Mouse (Mus musculus) layer of hippocampus, postnatal 10 days (tissue): ENCODE measurements around the gene Ephx1. TPM values are rescaled to one million over a fixed set of nuclear protein-coding genes. Genes with fewer than 3 reads are reported as not detected.

Source experiments
- DNase-seq, 2 experiments: peaks; one replicate each; pipeline ENCODE4 v3.0.0; 2021; ENCODE audit warnings: low spot score in 2 of 2
- total RNA-seq, 2 experiments: library from RNA; stranded (reverse); gene quantifications; 2 replicates each; pipeline ENCODE4 v1.2.3; 2021

Gene Ephx1
- total RNA-seq, 2 experiments from 2014 or later, result 14.0 to 16.2 TPM

DNA sequence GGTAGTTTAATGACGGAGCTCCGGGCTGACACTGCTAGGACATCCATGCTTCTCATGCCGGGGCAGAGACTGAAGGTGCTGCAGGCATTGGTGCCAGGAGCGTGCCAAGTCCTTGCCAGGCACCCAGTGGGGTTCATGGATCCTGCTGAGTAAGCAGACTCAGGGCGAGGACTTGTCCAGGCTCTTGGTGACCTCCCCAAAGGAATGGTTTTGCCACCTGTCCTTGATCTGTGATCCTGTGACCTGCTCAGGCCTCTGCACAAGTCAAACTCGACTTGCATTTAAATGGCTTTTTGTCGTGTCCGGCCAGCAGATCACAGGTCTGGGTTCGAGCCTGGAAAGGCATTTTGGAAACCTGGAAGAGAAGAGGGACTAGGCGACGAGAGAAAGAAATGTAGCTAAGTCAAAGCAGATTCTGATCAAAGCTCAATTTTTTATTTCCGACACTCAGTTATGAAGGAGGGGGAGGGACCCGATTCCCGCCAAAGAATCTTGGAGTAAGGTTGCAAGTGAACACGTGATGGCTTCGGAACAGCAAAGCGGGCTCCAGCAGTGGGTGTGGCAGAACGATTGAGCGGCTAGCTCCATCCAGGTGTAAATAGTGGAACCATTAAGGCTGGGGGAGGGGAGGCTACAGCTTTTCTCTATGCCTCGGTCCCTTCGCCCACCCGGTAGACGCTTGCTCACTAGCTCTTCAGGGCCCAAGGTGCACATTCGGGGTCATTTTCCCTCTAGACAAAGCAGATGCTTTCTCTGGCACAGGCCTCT lies 41.0 kb downstream of the Ephx1 start:
- DNase-seq, result no peak

DNA sequence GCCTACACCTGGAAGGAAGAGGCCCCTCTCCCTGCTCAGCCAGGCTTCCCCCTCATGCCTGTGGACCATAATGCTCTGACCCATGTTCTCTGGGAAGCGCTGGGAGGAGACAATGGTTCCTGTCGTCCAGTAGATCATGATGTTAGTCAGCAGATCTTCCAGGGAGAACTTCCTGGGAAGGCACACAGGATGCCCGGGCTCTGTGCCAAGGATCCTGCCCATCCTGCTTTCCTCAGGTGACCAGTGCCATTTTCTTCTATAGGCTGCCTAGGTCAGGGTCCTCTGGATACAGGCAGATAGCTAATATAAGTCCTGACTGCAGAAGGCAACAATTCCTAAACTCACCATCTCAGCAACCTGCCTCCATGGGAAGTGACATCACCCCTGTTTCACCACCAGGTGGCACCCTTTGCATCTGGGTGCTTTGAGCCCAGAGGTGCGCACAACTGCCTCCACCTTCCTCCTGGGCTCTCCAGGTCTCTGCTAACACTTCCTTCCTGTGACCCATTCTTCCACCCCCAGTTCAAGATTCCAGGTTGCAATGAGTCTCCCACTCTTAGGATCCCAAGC lies 44.5 kb downstream of the Ephx1 start:
- DNase-seq, result peak in 1 of 2 experiments; percentile 28

DNA sequence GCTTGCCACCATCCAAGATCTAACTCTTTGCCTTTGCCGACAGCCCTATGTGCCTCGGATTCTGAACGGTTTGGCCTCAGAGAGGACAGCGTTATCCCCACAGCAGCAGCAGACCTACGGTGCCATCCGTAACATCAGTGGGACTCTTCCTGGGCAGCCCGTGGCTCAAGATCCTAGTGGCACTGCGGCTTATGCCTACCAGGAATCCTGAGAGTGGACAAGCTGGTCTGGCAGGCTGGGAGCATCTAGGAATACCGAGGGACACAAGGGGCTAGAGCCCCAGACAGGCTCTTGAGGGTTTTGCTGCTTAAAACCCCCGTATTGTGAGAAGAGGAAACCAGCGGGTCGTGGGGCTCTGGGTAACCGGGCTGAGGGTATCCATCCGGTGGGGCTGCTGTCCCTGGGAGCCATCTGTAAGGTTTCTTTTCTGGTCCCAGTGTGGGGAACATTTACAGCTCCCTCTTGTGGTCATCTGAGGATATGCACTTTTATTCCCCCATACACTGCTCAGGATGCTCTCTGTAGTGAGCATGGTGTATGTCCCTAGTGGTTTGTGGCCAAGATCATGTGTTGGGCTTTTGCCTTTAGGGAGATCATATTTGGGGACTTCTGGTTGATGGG lies 46.5 kb downstream of the Ephx1 start:
- DNase-seq, result peak; percentile 28 to 55

DNA sequence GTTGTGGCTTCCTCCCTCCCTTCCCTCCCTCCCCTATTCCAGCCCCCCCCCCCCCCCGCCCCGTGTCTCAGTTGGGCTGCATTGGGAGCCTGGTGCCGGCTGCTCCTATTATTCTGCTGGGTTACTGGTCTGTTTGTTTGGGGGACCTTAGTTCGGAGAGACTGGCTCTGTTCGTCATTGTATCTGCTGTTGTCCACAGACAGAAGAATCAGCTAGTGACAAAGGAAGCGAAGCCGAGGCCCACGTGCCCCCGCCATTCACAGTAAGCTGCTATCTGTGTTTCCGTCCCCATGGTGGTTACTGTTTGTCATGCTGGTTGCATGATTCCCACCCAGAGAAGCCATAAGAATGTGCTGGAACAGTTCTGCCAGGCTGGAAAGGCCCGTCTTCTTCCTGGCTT lies 47.8 kb downstream of the Ephx1 start:
- DNase-seq, result no peak

DNA sequence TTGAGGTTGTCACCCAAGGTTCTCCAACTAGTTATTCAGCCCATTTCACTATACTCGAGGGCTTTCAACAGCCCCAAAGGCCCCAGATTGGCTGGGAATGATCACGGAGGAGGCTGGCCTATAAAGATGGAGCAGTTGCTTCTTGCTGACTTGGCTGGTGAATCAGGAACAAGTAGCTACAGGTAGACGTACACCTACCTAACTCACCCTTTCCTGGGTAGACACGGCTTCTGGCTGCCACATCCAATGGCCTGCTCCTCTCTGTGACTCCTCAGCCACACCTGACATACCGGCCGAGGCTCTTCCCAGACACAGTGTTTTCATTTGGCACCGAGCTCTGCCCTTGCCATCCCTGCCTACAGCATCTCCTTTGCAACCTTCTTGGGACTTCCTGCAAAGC lies 53.4 kb downstream of the Ephx1 start:
- DNase-seq, result no peak

DNA sequence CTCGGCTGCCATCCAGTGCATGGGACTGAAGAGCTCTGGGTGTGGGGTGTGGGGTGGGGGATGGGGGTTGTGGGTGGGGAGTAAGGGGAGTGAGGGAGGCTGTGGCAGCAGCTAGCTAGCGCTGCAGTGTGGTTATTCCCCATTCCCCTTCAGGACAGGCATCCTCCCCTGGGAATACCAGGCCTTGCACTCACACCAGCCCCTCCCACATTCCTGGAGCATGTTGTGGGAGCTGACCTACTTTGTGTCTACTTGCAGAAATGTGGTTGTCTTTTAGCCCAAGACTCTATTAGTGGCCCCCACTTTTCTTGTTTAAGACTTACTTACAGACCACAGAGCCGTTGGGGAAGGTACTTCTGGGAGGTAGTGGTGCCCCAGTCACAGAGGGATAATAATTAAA lies 54.2 kb downstream of the Ephx1 start:
- no peak for DNase-seq

DNA sequence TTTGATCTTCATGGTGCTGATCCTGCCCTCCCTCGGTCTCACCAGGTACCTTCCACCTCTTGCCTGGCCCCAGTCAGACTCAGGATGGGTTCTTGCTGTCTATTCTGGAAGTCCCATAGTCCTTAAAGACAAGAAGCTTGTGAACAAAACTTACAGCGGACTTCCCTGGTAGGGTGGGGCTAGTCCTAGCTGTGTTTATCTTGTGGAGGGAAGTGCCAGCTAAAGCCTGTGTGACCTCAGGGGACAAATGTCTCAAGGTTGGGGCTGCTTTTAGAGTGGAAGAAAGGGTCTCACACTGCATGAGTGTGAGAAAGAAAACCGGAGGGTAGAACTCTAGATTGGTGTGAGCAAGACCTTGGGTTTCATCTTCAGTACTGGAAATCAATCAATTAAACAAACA lies 54.9 kb downstream of the Ephx1 start:
- DNase-seq, result no peak

DNA sequence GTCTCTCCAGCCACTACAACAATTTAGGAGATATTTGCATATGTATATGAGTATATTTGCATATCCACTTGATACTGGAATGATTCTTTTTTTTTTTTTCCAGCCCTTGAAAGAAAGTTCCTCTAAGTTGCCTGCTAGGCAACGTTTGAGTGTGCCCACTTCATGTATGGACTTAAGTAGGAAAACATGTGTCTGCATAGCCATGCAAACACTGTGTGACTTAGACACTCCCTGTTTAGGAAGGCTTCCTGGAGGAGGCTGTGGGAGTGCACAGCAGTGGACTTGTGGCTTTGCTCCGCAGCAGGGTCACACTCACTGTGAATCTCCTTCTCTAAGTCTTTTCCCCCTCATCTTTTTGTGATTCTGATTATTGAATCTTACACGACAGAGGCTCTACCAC lies 61.9 kb downstream of the Ephx1 start:
- DNase-seq, result no peak

DNA sequence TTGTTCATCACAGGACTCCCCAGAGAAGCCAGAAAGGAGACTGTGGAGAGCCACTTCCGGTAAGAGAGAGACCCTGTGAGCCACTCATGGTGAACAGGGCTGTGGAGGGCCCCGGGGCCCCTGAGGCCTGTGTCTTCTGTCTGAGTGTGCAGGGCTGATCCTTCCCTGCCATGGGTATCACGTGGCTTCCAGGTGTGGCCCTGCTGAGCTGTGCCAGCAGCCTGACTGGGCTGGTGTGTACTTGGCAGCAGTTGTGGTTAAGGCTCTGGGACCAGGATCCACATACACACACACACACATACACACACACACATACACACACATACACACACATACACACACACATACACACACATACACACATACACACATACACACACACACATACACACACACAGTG lies 62.7 kb downstream of the Ephx1 start:
- no peak for DNase-seq

DNA sequence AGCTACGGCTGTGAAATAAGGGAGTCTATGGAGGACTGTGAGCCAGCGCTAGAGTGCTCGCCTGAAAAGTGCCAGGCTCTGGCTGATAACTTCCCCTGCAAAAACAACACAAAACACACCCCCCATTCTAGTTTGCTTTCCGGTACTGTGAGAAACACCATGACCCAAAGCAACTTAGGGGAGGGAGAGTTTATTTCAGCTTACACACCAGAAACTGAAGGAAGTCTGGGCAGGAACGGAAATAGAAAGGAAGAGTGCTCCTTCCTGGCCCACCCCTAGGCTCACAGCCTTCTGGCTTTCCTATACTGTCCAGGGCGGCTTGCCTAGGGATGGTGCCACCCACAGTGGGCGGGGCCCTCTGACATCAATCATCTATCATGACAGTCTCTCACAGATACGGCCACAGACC lies 63.7 kb downstream of the Ephx1 start:
- no peak for DNase-seq

DNA sequence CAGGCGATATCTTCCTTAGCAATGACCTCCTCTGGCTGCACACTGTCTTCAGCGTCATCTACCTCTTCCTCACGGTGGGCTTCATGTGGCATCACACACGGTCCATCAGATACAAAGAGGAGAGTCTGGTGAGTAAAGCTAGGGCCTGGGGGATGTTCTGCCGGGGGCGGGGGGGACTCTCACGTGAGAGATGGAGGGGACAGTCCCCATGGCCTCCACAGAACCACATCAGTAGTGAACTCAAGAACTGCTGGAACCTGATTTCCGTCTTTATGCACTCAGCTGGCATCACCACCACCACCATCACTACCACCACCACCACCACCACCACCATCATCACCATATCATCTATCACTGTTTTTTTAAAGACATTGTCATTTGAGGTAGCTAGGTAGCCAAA lies 64.3 kb downstream of the Ephx1 start:
- no peak for DNase-seq

DNA sequence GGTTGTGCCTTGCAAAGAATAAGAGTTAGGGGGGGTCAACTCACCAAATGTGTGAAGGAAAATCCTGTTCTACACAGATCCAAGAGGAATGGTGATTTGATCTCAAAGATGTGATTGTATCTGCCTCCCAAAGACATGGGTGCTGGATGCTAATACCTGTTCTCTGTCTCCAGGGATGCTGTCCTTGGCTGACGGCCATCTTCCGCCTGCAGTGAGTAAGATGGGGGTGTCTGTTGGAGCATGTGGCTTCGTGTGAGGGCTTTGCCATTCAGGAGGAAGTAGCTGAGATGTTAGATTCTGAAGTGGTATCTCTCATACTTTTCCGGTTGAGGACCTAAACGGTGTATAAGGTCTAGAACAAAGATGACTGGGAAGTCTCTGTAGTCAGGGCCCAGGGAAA lies 67.9 kb downstream of the Ephx1 start:
- DNase-seq, result no peak

DNA sequence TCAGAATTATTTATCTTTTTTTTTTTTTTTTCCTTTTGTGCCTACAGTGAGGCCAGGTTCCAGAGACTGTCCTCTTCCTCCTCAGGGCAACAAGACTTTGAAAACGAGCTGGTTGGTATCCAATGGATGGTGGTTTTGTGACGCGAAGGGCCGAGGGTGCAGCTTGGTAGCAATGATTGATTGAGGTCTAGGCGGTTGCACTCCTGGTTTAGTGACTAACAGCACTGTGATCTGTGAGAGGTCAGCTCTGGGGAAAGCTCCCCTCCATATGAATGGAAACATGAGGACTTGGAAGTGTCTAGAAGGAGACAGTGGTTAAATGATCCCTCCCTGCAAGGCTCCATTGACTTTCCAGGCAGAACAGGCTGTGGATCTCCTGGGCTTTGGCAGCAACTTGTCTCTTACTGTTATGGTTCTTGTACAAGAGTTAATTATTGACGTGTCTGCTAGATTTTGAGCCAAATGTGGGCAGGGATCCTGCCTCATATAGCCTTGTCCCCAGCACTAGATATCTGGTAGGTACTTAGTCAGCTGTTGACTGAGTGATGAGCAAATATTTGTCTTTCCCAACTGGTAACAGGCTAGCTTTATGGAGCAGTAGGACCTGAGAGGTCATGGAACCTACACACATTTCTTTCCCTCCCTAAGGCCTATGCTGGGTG lies 68.5 kb downstream of the Ephx1 start:
- no peak for DNase-seq

DNA sequence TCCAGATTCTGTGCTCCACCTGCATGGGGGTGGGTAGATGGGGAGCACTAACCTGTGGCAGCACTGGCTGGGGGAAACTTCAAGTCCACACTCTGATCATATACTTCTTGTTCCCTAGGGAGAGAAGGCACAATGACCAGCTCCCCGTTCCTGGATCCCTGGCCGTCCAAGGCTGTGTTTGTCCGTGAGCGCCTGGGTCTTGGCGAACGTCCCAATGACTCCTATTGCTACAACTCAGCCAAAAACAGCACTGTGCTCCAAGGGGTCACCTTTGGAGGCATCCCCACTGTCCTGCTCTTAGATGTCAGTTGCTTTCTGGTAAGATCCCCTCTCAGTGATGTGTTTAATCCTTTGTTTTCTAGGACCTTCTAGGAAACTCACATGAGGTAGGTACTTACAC lies 74.3 kb downstream of the Ephx1 start:
- no peak for DNase-seq

DNA sequence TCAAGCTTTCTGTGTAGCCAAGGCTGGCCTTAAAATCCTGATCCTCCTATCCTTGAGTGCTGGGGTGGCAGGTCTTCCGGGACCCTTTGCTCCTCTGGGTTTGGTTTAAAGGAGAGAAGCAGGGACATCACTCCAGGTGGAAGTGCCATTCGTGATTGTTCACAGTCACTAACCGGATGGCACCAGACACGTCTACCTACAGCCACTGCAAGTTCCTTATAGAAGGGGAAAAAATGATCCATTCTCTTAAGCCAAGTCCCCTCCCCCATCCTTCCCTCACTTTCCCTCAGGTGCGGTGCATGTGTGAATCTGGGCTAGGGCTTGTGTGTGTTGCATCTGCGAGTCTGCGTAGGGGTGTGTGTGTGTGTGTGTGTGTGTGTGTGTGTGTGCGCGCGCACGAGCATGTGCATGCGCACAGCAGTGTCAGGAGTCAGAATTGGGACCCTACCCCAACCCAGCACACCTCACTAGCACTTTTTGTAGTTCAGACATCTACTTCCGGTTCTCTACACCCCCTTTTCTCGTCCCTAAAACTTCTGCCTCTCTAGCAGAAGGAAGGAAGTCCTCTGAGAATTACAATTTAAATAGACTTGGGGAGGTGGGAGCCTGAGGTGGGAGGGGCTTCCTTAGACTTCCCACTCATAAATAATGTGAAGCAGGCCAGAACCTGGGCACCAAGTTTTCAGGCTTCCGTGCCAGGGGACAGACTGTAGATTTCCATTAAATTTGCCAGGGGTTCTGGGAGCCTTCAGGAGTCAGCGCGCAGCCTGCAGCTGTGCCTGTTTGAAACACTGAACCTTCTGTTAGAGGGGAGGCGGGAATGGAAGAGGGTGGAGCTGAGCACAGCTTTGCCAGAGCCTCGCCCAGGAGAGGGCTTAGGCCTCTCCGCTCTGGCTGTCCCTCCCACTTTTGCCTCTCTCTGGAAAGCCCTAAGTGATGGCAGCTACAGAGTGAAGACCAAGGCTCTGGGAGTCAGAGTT lies 75.4 kb downstream of the Ephx1 start:
- DNase-seq, result peak; percentile 29 to 33

DNA sequence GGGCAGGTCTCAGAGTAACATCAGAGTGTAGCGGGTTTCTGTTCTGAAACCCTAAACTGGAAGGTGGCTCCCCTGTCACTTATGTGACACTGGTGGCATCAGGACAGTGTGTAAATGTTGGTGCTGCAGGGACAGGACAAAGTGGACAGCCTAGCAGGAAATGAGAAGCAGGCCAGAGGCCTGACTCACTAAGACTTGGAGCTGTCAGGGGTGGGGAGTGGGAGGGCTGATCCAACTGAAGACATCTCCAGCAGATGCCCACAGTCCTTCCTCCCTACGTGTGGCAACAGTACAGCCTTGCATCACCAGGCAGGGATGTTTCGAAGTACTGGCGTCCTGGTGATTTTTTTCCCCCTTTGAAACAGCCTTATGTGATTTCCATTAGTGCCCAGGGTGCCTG lies 76.2 kb downstream of the Ephx1 start:
- no peak for DNase-seq

DNA sequence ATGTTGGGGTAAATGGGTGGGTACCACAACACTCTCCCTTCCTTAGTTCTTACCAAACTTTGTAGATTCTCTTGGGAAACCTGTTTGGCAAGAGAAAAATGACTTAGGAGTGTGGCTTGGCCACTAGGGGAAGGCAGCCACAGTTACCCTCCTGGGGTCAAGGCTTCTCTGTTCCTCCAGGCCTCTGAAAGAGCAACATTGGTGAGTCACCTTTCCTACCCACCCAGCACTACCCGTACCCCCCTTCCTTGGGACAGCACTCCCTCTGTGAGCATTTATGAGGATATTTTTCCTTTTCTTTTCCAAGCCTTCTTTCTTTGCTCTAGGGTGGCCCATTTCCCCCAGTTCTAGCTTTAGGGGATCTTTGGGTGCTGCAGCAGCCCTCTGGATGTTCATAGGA lies 76.8 kb downstream of the Ephx1 start:
- DNase-seq, result no peak

DNA sequence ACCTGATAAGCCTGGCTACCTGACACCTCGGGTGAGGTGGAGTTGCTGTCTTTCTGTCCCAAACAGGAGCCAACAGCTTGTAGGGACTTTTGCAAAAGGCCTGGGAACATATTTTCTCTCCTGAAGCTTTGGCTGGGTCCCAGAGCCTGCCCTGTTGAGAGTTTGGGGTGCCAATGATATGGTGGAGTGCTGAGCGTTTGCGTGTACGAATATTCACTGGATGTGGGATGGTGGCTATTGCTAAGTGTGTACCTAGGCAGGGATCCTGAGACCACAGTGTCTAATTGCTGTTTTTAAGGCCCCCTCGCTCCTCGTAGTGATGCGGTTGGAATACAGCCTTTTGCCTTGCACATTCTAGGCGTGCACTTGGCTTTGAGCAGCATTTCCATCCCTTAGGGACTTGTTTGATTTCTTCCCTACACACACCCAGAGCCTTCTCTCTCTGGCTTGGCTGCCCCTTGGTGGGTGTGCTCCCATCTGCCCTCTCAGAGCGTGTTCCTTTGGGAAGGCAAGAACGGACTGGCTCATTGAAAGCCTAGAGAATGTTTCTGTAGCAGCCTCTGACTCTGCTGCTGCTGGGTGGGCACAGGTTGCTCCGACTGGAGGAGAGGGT lies 77.6 kb downstream of the Ephx1 start:
- no peak for DNase-seq

DNA sequence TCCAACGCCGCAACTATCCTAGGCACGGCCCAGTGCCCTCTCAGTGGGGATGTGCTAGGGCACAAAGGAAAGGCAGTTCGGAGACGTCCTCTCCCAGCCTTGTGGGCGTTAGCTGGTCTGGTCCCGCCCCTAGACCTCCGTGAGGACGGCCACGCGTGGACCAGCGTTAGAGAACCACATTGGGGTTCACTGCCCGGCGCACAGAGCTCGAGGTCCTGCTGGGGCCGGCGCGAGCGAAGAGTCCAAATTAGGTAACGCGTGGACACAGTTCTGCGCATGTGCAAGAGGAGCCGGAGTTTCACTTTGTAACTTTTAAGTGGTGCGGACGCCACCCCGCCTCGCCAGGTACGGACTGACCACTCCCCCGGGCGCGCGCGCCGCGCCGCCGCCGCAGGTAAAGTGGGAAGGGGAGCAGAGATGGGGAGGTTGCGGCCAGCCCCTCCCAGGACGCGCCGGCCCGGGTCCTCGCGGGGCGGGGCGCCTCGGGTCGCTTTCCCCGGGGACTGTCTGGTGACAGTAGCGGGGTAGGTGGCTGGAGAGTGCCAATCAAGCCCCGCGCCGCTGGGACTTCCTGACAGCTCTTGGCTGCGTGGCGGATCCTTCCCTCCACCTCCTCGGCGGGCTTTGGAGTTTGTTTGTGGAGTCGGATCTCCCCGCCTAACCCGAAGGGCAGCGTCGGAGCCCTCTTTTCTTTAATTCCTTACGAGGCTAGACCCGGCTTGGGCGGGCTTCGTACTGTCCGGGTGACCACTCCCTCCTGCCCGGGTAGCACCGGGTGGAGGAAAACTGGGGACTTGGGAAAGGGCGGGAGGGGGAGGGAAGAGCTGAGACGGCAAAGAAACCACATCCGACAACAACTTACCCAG lies 78.3 kb downstream of the Ephx1 start, which contains the start of gene Tmem63a:
Gene Tmem63a, plus strand, starts transcription at position 179 of the 866 bp plus-strand sequence.
- peak; percentile 26 to 46 for DNase-seq
